Mouse (Mus musculus): Measurements from ENCODE around the gene Coq8a. TPM values are rescaled to one million over a fixed set of nuclear protein-coding genes. Genes with fewer than 3 reads are reported as not detected.

Coq8a gene
- total and polyA plus RNA-seq, 2 experiments from 2014 or later, result 148 to 231 TPM

DNA sequence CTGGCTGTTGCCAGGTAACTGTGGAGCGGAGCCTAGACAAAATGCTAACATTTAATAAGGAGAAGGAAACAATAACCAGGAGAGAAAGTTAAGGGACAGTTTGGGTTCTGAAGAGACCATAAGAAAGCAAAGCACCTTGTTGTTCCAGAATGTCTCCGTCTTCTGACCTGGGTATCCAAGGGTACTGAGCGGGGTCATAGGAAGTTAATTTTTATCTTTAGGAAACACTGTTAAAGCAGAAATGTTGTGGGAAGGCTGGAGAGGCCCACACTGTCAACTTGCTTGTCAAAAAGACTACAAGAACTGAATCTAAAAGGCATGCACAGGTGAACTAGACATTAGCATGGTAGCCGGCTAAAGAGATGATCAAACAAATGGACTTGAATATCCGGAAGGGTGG, 13.5 kb upstream of the Coq8a start:
- Histone ChIP-seq H3K9me3 (replicated peaks; ENCODE audit: control insufficient read depth, low read length) (no peaks in the 10 kb centered on the region), H3K27ac (ENCODE audit: low read depth) (no peak overlapping the region), H3K4me2 (ENCODE audit: low read depth, low read length) (no peak overlapping the region), H3K27me3 (ENCODE audit: control insufficient read depth, insufficient read depth, low read length) (no peaks in the 10 kb centered on the region), H3K9ac (replicated peaks; ENCODE audit: low read depth, low read length) (no peak overlapping the region), H3K36me3 (replicated peaks; ENCODE audit: control insufficient read depth, insufficient read depth, low read length) (no peaks in the 10 kb centered on the region), H3K4me1 (ENCODE audit: control insufficient read depth, insufficient read depth) (peaks cover 16% of the 10 kb centered on the region), H3K4me3 (ENCODE audit: low read depth, low read length) (no peak overlapping the region)
- DNase-seq (ENCODE audit: low spot score) (no peak), ATAC-seq (ENCODE audit: insufficient read depth, low read depth) (no peak)
- no peak for TF ChIP-seq EP300 (IDR thresholded peaks at IDR 0.05; ENCODE audit: low read depth)
- TF ChIP-seq CTCF (IDR thresholded peaks at IDR 0.05; ENCODE audit: low read depth), result no peak
- 84% methylated on average over 5 of the region's 5 CpGs for WGBS

DNA sequence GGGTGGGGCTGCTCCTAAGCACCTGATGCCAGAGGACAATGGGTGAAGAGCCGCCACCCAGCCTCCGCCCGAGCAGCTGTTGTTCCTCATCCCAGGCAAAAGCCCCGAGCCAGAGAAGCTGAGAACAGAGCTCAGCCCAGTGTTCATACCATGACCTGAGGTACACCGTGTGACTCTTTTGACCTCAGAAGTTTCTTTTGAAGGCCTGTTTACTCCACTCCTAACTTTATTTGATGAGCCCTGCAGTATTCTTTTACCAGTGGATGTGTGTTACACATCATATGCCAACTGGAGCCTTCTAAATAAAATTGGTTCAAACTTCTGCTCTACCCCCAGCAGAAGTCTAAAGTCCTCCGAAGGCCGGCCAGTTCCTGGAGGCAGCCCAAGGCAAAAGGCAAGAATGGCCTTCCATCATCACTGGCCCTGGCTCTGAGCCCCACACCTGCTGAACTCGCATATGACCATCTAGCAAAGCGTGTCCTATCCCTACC, 11.4 kb upstream of the Coq8a start:
- H3K4me1 ChIP-seq (ENCODE audit: control insufficient read depth, insufficient read depth), result peaks cover 16% of the 10 kb centered on the region
- peak; percentile 21 for ATAC-seq (ENCODE audit: insufficient read depth, low read depth)
- H3K36me3 ChIP-seq (replicated peaks; ENCODE audit: control insufficient read depth, insufficient read depth, low read length), result no peaks in the 10 kb centered on the region
- 79% methylated on average over 9 of the region's 9 CpGs for WGBS
- H3K9ac ChIP-seq (replicated peaks; ENCODE audit: low read depth, low read length), result no peak overlapping the region
- DNase-seq (ENCODE audit: low spot score), result no peak
- no peak overlapping the region for H3K4me3 ChIP-seq (ENCODE audit: low read depth, low read length)
- H3K27me3 ChIP-seq (ENCODE audit: control insufficient read depth, insufficient read depth, low read length), result no peaks in the 10 kb centered on the region
- no peak for TF ChIP-seq CTCF (IDR thresholded peaks at IDR 0.05; ENCODE audit: low read depth)
- no peak for TF ChIP-seq EP300 (IDR thresholded peaks at IDR 0.05; ENCODE audit: low read depth)
- H3K9me3 ChIP-seq (replicated peaks; ENCODE audit: control insufficient read depth, low read length), result no peaks in the 10 kb centered on the region
- no peak overlapping the region for H3K4me2 ChIP-seq (ENCODE audit: low read depth, low read length)
- peak overlapping the region; percentile 87 for H3K27ac ChIP-seq (ENCODE audit: low read depth)

DNA sequence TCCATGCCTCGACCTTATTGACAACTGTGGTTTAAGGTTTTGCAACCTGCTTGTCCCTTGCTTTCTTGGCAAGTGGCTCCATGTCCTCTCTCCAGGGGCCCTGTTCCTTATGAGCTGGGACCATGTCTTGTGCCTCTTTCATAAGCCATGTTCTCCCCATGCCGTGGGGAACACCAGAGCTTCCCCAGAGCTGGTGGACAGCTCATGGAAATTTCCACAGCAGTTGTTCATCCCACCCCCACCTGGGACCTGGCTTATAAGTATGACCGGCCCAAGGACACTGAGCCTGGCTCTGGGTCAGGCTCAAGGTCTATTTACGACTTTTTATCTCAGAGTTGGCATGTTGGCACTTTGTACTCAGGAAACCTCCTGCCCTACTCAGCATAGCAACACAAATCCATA, 10.6 kb upstream of the Coq8a start:
- DNase-seq (ENCODE audit: low spot score), result peak; percentile 70
- peaks cover 16% of the 10 kb centered on the region for H3K4me1 ChIP-seq (ENCODE audit: control insufficient read depth, insufficient read depth)
- no peak overlapping the region for H3K9ac ChIP-seq (replicated peaks; ENCODE audit: low read depth, low read length)
- peak overlapping the region; percentile 87 for H3K27ac ChIP-seq (ENCODE audit: low read depth)
- TF ChIP-seq CTCF (IDR thresholded peaks at IDR 0.05; ENCODE audit: low read depth) (no peak), EP300 (IDR thresholded peaks at IDR 0.05; ENCODE audit: low read depth) (peak; percentile 87)
- no peak overlapping the region for H3K4me3 ChIP-seq (ENCODE audit: low read depth, low read length)
- no peaks in the 10 kb centered on the region for H3K27me3 ChIP-seq (ENCODE audit: control insufficient read depth, insufficient read depth, low read length)
- 0 out of 2 replicates have a peak, but pooled peaks cover 2% of the 10 kb centered on the region for H3K9me3 ChIP-seq (replicated peaks; ENCODE audit: control insufficient read depth, low read length)
- H3K4me2 ChIP-seq (ENCODE audit: low read depth, low read length), result no peak overlapping the region
- H3K36me3 ChIP-seq (replicated peaks; ENCODE audit: control insufficient read depth, insufficient read depth, low read length), result no peaks in the 10 kb centered on the region
- peak; percentile 91 for ATAC-seq (ENCODE audit: insufficient read depth, low read depth)
- 34% methylated on average over 4 of the region's 4 CpGs for WGBS

DNA sequence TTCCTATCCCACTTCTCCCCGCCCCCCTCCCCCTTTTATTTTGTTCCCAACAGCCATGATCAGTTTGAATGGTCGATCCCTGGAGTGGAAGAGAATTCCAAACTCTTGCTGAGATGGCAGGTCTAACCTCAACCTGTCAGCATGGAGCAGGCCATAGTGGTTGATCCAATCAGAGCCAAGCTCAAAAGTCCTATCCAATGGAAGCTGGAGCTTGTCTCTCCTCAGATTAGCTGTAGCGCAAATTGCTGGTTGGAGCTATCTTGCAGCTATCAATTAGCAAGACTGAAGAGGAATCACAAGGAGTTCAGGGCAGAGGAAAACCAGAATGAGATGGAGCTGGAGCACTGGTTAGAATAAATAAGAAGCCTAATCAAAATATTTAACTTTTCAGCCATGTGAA, 9.0 kb upstream of the Coq8a start:
- H3K27me3 ChIP-seq (ENCODE audit: control insufficient read depth, insufficient read depth, low read length), result no peaks in the 10 kb centered on the region
- no peak overlapping the region for H3K27ac ChIP-seq (ENCODE audit: low read depth)
- H3K4me1 ChIP-seq (ENCODE audit: control insufficient read depth, insufficient read depth), result peaks cover 16% of the 10 kb centered on the region
- ATAC-seq (ENCODE audit: insufficient read depth, low read depth) (no peak), DNase-seq (ENCODE audit: low spot score) (no peak)
- H3K9me3 ChIP-seq (replicated peaks; ENCODE audit: control insufficient read depth, low read length), result 0 out of 2 replicates have a peak, but pooled peaks cover 13% of the 10 kb centered on the region
- H3K4me3 ChIP-seq (ENCODE audit: low read depth, low read length), result no peak overlapping the region
- H3K4me2 ChIP-seq (ENCODE audit: low read depth, low read length), result no peak overlapping the region
- TF ChIP-seq EP300 (IDR thresholded peaks at IDR 0.05; ENCODE audit: low read depth) (no peak), CTCF (IDR thresholded peaks at IDR 0.05; ENCODE audit: low read depth) (no peak)
- H3K36me3 ChIP-seq (replicated peaks; ENCODE audit: control insufficient read depth, insufficient read depth, low read length), result no peaks in the 10 kb centered on the region
- WGBS, result 71% methylated on average over 3 of the region's 3 CpGs
- no peak overlapping the region for H3K9ac ChIP-seq (replicated peaks; ENCODE audit: low read depth, low read length)

DNA sequence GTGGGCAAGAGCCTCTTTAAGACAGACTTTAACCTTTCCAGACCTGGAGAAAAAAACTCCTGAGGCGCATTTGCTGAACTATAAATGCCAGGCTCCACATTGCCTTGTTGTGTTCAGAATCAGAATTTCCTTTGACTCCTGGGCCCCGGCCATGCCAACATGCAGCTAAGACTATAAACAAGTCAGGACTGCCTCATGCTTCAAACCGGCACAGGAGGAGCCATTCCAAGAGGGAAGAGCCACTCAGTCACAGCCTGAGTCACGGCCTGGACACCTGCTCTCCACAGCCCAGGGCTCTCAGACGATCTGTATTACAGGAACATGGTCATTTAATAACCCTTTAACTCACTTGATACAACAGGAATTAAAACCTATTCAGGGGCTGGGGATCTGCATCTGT, 1.3 kb upstream of the Coq8a start:
- 67% methylated on average over 5 of the region's 5 CpGs for WGBS
- no peak overlapping the region for H3K27ac ChIP-seq (ENCODE audit: low read depth)
- no peak for ATAC-seq (ENCODE audit: insufficient read depth, low read depth)

DNA sequence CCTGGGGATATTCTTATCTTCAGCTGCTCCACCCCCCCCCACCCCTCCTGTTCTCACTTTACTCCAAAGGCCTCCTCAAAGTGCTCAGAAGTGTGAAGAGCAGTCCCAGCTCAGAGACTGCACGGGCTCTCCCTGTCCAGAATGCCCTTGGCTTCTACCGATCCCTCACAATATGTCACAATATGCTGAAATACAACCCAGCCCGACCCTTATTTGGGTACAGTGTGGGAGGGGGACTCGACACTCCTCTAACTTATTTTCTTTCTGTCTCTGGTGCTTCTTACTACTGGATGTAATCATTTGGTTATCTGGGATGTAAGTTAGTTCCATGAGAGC, 281 bp upstream of the Coq8a start:
- Histone ChIP-seq H3K27me3 (ENCODE audit: control insufficient read depth, insufficient read depth, low read length) (no peaks in the 10 kb centered on the region), H3K36me3 (replicated peaks; ENCODE audit: control insufficient read depth, insufficient read depth, low read length) (no peaks in the 10 kb centered on the region), H3K4me1 (ENCODE audit: control insufficient read depth, insufficient read depth) (peaks cover 2% of the 10 kb centered on the region; the same call in 1 of the 2 replicates), H3K9me3 (replicated peaks; ENCODE audit: control insufficient read depth, low read length) (0 out of 2 replicates have a peak, but pooled peaks cover 7% of the 10 kb centered on the region), H3K4me3 (ENCODE audit: low read depth, low read length) (no peak overlapping the region), H3K27ac (ENCODE audit: low read depth) (no peak overlapping the region), H3K9ac (replicated peaks; ENCODE audit: low read depth, low read length) (no peak overlapping the region), H3K4me2 (ENCODE audit: low read depth, low read length) (no peak overlapping the region)
- 52% methylated on average over 4 of the region's 4 CpGs for WGBS
- ATAC-seq (ENCODE audit: insufficient read depth, low read depth) (no peak), DNase-seq (ENCODE audit: low spot score) (no peak)
- TF ChIP-seq EP300 (IDR thresholded peaks at IDR 0.05; ENCODE audit: low read depth), result no peak
- no peak for TF ChIP-seq CTCF (IDR thresholded peaks at IDR 0.05; ENCODE audit: low read depth)

More for the DNA sequence above, 1.3 kb upstream of the Coq8a start:
- Histone ChIP-seq H3K9me3 (replicated peaks; ENCODE audit: control insufficient read depth, low read length) (0 out of 2 replicates have a peak, but pooled peaks cover 13% of the 10 kb centered on the region), H3K27me3 (ENCODE audit: control insufficient read depth, insufficient read depth, low read length) (no peaks in the 10 kb centered on the region), H3K4me1 (ENCODE audit: control insufficient read depth, insufficient read depth) (peaks cover 2% of the 10 kb centered on the region; the same call in 1 of the 2 replicates), H3K4me3 (ENCODE audit: low read depth, low read length) (no peak overlapping the region), H3K9ac (replicated peaks; ENCODE audit: low read depth, low read length) (no peak overlapping the region), H3K36me3 (replicated peaks; ENCODE audit: control insufficient read depth, insufficient read depth, low read length) (no peaks in the 10 kb centered on the region), H3K4me2 (ENCODE audit: low read depth, low read length) (no peak overlapping the region)
- TF ChIP-seq CTCF (IDR thresholded peaks at IDR 0.05; ENCODE audit: low read depth) (no peak), EP300 (IDR thresholded peaks at IDR 0.05; ENCODE audit: low read depth) (no peak)
- DNase-seq (ENCODE audit: low spot score), result no peak
